Mouse (Mus musculus) embryonic facial prominence, embryonic 13.5 days (tissue): ENCODE results near the gene Olfr1130. TPM values are rescaled to one million over a fixed set of nuclear protein-coding genes. Genes with fewer than 3 reads are reported as not detected.
"Not testable (repeated sequence)": the region's sequence is repeated elsewhere in the genome, so short reads cannot be mapped to it uniquely, and the experiment has no call there.

ENCODE experiments used
- ATAC-seq: fragments of 200-750 bp; cut with Nextera tagmentation; 2 replicates; pipeline ENCODE4 v1.8.0; 2017; ENCODE audit warnings: low read depth; ENCODE audit not compliant: insufficient number of reproducible peaks, insufficient read depth, low FRiP score, low TSS enrichment
- H3K27ac ChIP-seq: fragments of 300-500 bp; sonication (generic); 2 replicates; pipeline ENCODE4 v1.5.1; 2015; ENCODE audit warnings: moderate library complexity, mild to moderate bottlenecking, inconsistent platforms
- H3K27me3 ChIP-seq: fragments of 300-500 bp; sonication (generic); 2 replicates; pipeline ENCODE4 v1.6.1; 2015; ENCODE audit warnings: mild to moderate bottlenecking, inconsistent platforms
- H3K36me3 ChIP-seq: fragments of 300-500 bp; sonication (generic); 2 replicates; pipeline ENCODE4 v1.6.1; 2015; ENCODE audit warnings: mild to moderate bottlenecking, inconsistent platforms
- H3K4me1 ChIP-seq: fragments of 300-500 bp; sonication (generic); 2 replicates; pipeline ENCODE4 v1.6.1; 2015; ENCODE audit warnings: inconsistent platforms
- H3K4me2 ChIP-seq: fragments of 300-500 bp; sonication (generic); 2 replicates; pipeline ENCODE4 v1.6.1; 2015; ENCODE audit warnings: moderate library complexity, mild to moderate bottlenecking, inconsistent platforms
- H3K4me3 ChIP-seq: fragments of 300-500 bp; sonication (generic); 2 replicates; pipeline ENCODE4 v1.5.1; 2015; ENCODE audit warnings: mild to moderate bottlenecking, inconsistent platforms
- H3K9ac ChIP-seq: fragments of 300-500 bp; sonication (generic); 2 replicates; pipeline ENCODE4 v1.6.1; 2015; ENCODE audit warnings: mild to moderate bottlenecking, inconsistent platforms
- H3K9me3 ChIP-seq: fragments of 300-500 bp; sonication (generic); 2 replicates; pipeline ENCODE4 v1.6.1; 2016; ENCODE audit warnings: inconsistent platforms
- WGBS: fragments of 180-500 bp; shearing (Covaris S2); methylation state at CpG from one replicate; pipeline ENCODE4 v1.1.7; 2015; ENCODE audit warnings: mixed read lengths; 5-methylcytosine and 5-hydroxymethylcytosine counted together
- polyA plus RNA-seq: library from polyadenylated mRNA; unstranded; fragments of >200 nt; fragmentation: Nextera tagmentation; extraction: Ambion mirVana; gene quantifications from 2 replicates; pipeline ENCODE4 v1.2.1, GENCODE M21; 2015

The Olfr1130 gene
- polyA plus RNA-seq: not detected in 2 replicates

- not testable (repeated sequence) for H3K9me3 ChIP-seq, H3K4me1 ChIP-seq, H3K4me2 ChIP-seq, H3K27me3 ChIP-seq, ATAC-seq, H3K36me3 ChIP-seq, H3K9ac ChIP-seq, H3K27ac ChIP-seq, H3K4me3 ChIP-seq
Observed at GRCm38 (mm10) chr2:87605912-87606311, at the start of gene Olfr1130. Olfr1130 (plus strand) TSS chr2:87606212.

- not testable (repeated sequence) for H3K9ac ChIP-seq
Observed at GRCm38 (mm10) chr2:87573602-87574001, 32.4 kb upstream of the Olfr1130 start, which contains the start of gene Olfr1129. Olfr1129 (plus strand) TSS chr2:87573902.

GRCm38 (mm10) chr2:87626804-87627203, 20.8 kb downstream of the Olfr1130 start, which contains the start of gene Olfr1131:
Olfr1131 (plus strand) TSS chr2:87627104.
- WGBS: 70% methylated on average over 3 of the region's 3 CpGs
- H3K27ac ChIP-seq: no peak within 1 kb of the TSS
- no peaks in the 10 kb centered on the region for H3K4me1 ChIP-seq
- ATAC-seq: no peak
- no peaks in the 10 kb centered on the region for H3K27me3 ChIP-seq
- no peak within 1 kb of the TSS for H3K4me3 ChIP-seq
- H3K4me2 ChIP-seq: no peak within 1 kb of the TSS
- no peak within 1 kb of the TSS for H3K9ac ChIP-seq
- no peaks in the 10 kb centered on the region for H3K9me3 ChIP-seq
- no peaks in the 10 kb centered on the region for H3K36me3 ChIP-seq

More at GRCm38 (mm10) chr2:87573602-87574001, 32.4 kb upstream of the Olfr1130 start, which contains the start of gene Olfr1129:
- H3K27ac ChIP-seq, H3K27me3 ChIP-seq, H3K9me3 ChIP-seq, H3K36me3 ChIP-seq, H3K4me1 ChIP-seq, H3K4me3 ChIP-seq, H3K4me2 ChIP-seq, ATAC-seq: not testable (repeated sequence)
- WGBS: 66% methylated on average over 1 of the region's 1 CpGs

GRCm38 (mm10) chr2:87637435-87637834, 31.4 kb downstream of the Olfr1130 start, which contains the start of gene Olfr1132:
Olfr1132 (minus strand) TSS chr2:87637535.
- Histone ChIP-seq H3K36me3 (no peaks in the 10 kb centered on the region), H3K4me3 (no peak within 1 kb of the TSS), H3K4me1 (no peaks in the 10 kb centered on the region), H3K9me3 (no peaks in the 10 kb centered on the region), H3K4me2 (no peak within 1 kb of the TSS), H3K27ac (no peak within 1 kb of the TSS), H3K9ac (no peak within 1 kb of the TSS), H3K27me3 (no peaks in the 10 kb centered on the region)
- ATAC-seq: no peak

GRCm38 (mm10) chr2:87642441-87642840, 36.4 kb downstream of the Olfr1130 start:
- Histone ChIP-seq H3K4me3 (no peak overlapping the region), H3K9me3 (no peaks in the 10 kb centered on the region), H3K4me1 (no peaks in the 10 kb centered on the region), H3K9ac (no peak overlapping the region), H3K27ac (no peak overlapping the region), H3K4me2 (no peak overlapping the region), H3K36me3 (no peaks in the 10 kb centered on the region), H3K27me3 (no peaks in the 10 kb centered on the region)
- no peak for ATAC-seq

- Histone ChIP-seq H3K4me1 (no peaks in the 10 kb centered on the region), H3K9me3 (no peaks in the 10 kb centered on the region), H3K9ac (no peak within 1 kb of the TSS), H3K27ac (no peak within 1 kb of the TSS), H3K27me3 (no peaks in the 10 kb centered on the region), H3K36me3 (no peaks in the 10 kb centered on the region), H3K4me2 (no peak within 1 kb of the TSS), H3K4me3 (no peak within 1 kb of the TSS)
- ATAC-seq: no peak
Observed at GRCm38 (mm10) chr2:87647274-87647673, 41.3 kb downstream of the Olfr1130 start, which contains the start of gene Olfr1133. Olfr1133 (minus strand) TSS chr2:87647374.

- Histone ChIP-seq H3K36me3 (no peaks in the 10 kb centered on the region), H3K9me3 (no peaks in the 10 kb centered on the region), H3K4me1 (no peaks in the 10 kb centered on the region), H3K9ac (no peak within 1 kb of the TSS), H3K4me2 (no peak within 1 kb of the TSS), H3K27ac (no peak within 1 kb of the TSS), H3K27me3 (no peaks in the 10 kb centered on the region), H3K4me3 (no peak within 1 kb of the TSS)
- 79% methylated on average over 2 of the region's 2 CpGs for WGBS
- ATAC-seq: no peak
Observed at GRCm38 (mm10) chr2:87658360-87658759, 52.3 kb downstream of the Olfr1130 start, which contains the start of gene Olfr1134. Olfr1134 (minus strand) TSS chr2:87658460.

Other genes starting within 250 kb of the Olfr1130 start
- not detected in 2 replicates for gene Olfr1121, start 236.3 kb upstream of the Olfr1130 start, polyA plus RNA-seq
- gene Olfr1122, start 220.4 kb upstream of the Olfr1130 start, polyA plus RNA-seq: not detected in 2 replicates
- gene Olfr1123, start 189.6 kb upstream of the Olfr1130 start, polyA plus RNA-seq: not detected in 2 replicates
- 0.14 TPM in 1 of 2 replicates, not detected in the other for gene Olfr1124, start 175.9 kb upstream of the Olfr1130 start, polyA plus RNA-seq
- gene Olfr1126, start 152.2 kb upstream of the Olfr1130 start, polyA plus RNA-seq: not detected in 2 replicates
- gene Pramel7, start 109.1 kb upstream of the Olfr1130 start, polyA plus RNA-seq: not detected in 2 replicates
- gene Pramel6, start 99.6 kb upstream of the Olfr1130 start, polyA plus RNA-seq: not detected in 2 replicates
- gene Olfr153, start 74.4 kb upstream of the Olfr1130 start, polyA plus RNA-seq: not detected in 2 replicates
- not detected in 2 replicates for gene Olfr1128, start 60.7 kb upstream of the Olfr1130 start, polyA plus RNA-seq
- gene Olfr1129, start 32.3 kb upstream of the Olfr1130 start, polyA plus RNA-seq: not detected in 2 replicates
- not detected in 2 replicates for gene Olfr1131, start 20.9 kb downstream of the Olfr1130 start, polyA plus RNA-seq
- gene Olfr1132, start 31.3 kb downstream of the Olfr1130 start, polyA plus RNA-seq: not detected in 2 replicates
- not detected in 2 replicates for gene Olfr1133, start 41.2 kb downstream of the Olfr1130 start, polyA plus RNA-seq
- not detected in 2 replicates for gene Olfr1134, start 52.2 kb downstream of the Olfr1130 start, polyA plus RNA-seq
- not detected in 2 replicates for gene Olfr1135, start 67.5 kb downstream of the Olfr1130 start, polyA plus RNA-seq
- not detected in 2 replicates for gene Olfr1136, start 87.7 kb downstream of the Olfr1130 start, polyA plus RNA-seq
- gene Olfr1137, start 107.0 kb downstream of the Olfr1130 start, polyA plus RNA-seq: 0.29 TPM in 1 of 2 replicates, not detected in the other
- gene Olfr1138, start 133.8 kb downstream of the Olfr1130 start, polyA plus RNA-seq: not detected in 2 replicates
- gene Olfr1140, start 137.5 kb downstream of the Olfr1130 start, polyA plus RNA-seq: not detected in 2 replicates
- not detected in 2 replicates for gene Olfr1141, start 147.8 kb downstream of the Olfr1130 start, polyA plus RNA-seq
- gene Olfr152, start 173.3 kb downstream of the Olfr1130 start, polyA plus RNA-seq: not detected in 2 replicates
- not detected in 2 replicates for gene Olfr1143, start 194.4 kb downstream of the Olfr1130 start, polyA plus RNA-seq
- not detected in 2 replicates for gene Olfr1145, start 203.6 kb downstream of the Olfr1130 start, polyA plus RNA-seq
- gene Olfr1148, start 224.3 kb downstream of the Olfr1130 start, polyA plus RNA-seq: not detected in 2 replicates
- gene Olfr1150-ps1, start 237.8 kb downstream of the Olfr1130 start, polyA plus RNA-seq: not detected in 2 replicates
- gene Olfr1151, start 249.7 kb downstream of the Olfr1130 start, polyA plus RNA-seq: not detected in 2 replicates